Mouse (Mus musculus): ENCODE measurements around the gene P2rx3.

GRCm38 (mm10) chr2:85049277-85049676 is 12.0 kb upstream of the P2rx3 start:
- TF ChIP-seq CTCF (IDR thresholded peaks at IDR 0.05; ENCODE audit: borderline replicate concordance, insufficient read depth, low read depth, low read length) = no peak
- no peak for TF ChIP-seq POLR2A (IDR thresholded peaks at IDR 0.05; ENCODE audit: borderline replicate concordance, insufficient read depth, low read length)

Data from cerebellum, adult 2 months (tissue).